Mouse (Mus musculus): ENCODE measurements around the gene Calr3.

Gene Calr3

GRCm38 (mm10) chr8:72438248-72439015 is 5.2 kb downstream of the Calr3 start:
- DNase-seq (ENCODE audit: low read depth, low spot score), result no peak

- DNase-seq (ENCODE audit: low read depth, low spot score), result no peak
Observed at GRCm38 (mm10) chr8:72434952-72435351, 8.7 kb downstream of the Calr3 start.

GRCm38 (mm10) chr8:72429676-72430075 is 14.0 kb downstream of the Calr3 start:
- DNase-seq (ENCODE audit: low read depth, low spot score), result peak; percentile 80

- peak; percentile 44 for DNase-seq (ENCODE audit: low read depth, low spot score)
Observed at GRCm38 (mm10) chr8:72422926-72423325, 20.7 kb downstream of the Calr3 start.

GRCm38 (mm10) chr8:72421362-72422335 is 22.0 kb downstream of the Calr3 start, which contains the start of gene Eps15l1:
Gene Eps15l1 (minus strand): TSS chr8:72421460.
- peak; percentile 100 for DNase-seq (ENCODE audit: low read depth, low spot score)

- peak; percentile 62 for DNase-seq (ENCODE audit: low read depth, low spot score)
Observed at GRCm38 (mm10) chr8:72420571-72421361, 22.9 kb downstream of the Calr3 start.

GRCm38 (mm10) chr8:72418073-72418472 is 25.6 kb downstream of the Calr3 start:
- no peak for DNase-seq (ENCODE audit: low read depth, low spot score)

- no peak for DNase-seq (ENCODE audit: low read depth, low spot score)
Observed at GRCm38 (mm10) chr8:72415252-72415651, 28.4 kb downstream of the Calr3 start.

- DNase-seq (ENCODE audit: low read depth, low spot score), result no peak
Observed at GRCm38 (mm10) chr8:72413839-72414238, 29.8 kb downstream of the Calr3 start.

GRCm38 (mm10) chr8:72409443-72409842 is 34.2 kb downstream of the Calr3 start:
- peak; percentile 20 for DNase-seq (ENCODE audit: low read depth, low spot score)

- no peak for DNase-seq (ENCODE audit: low read depth, low spot score)
Observed at GRCm38 (mm10) chr8:72407878-72408277, 35.8 kb downstream of the Calr3 start.

GRCm38 (mm10) chr8:72402981-72403380 is 40.7 kb downstream of the Calr3 start:
- DNase-seq (ENCODE audit: low read depth, low spot score), result no peak

- DNase-seq (ENCODE audit: low read depth, low spot score), result no peak
Observed at GRCm38 (mm10) chr8:72401381-72401780, 42.3 kb downstream of the Calr3 start.

- no peak for DNase-seq (ENCODE audit: low read depth, low spot score)
Observed at GRCm38 (mm10) chr8:72385737-72386136, 57.9 kb downstream of the Calr3 start.

- peak; percentile 58 for DNase-seq (ENCODE audit: low read depth, low spot score)
Observed at GRCm38 (mm10) chr8:72382395-72382794, 61.3 kb downstream of the Calr3 start.

GRCm38 (mm10) chr8:72380656-72381055 is 63.0 kb downstream of the Calr3 start:
- DNase-seq (ENCODE audit: low read depth, low spot score), result no peak

- no peak for DNase-seq (ENCODE audit: low read depth, low spot score)
Observed at GRCm38 (mm10) chr8:72376900-72377299, 66.8 kb downstream of the Calr3 start.

GRCm38 (mm10) chr8:72376309-72376708 is 67.4 kb downstream of the Calr3 start:
- DNase-seq (ENCODE audit: low read depth, low spot score), result no peak

GRCm38 (mm10) chr8:72375161-72375560 is 68.5 kb downstream of the Calr3 start:
- DNase-seq (ENCODE audit: low read depth, low spot score), result no peak
